In genomic region chr2:179535204-179535603, GRCm38 (mm10) we compare ENCODE assay signal across 32 mouse cellular contexts.
DNase-seq lines count a peak whose midpoint lies in the region; ATAC-seq lines count a peak whose summit lies in the region.
"Had no signal": no experiment of that assay in that cellular context is flagged by ENCODE, and none has a peak within 500 bp of the region (broad histone marks: within the 10 kb centered on the region; RNA-seq: fewer than 3 reads in every experiment).

No protein-coding gene starts in this region.

- H3K4me1 ChIP-seq in midbrain, embryonic 11.5 days (ENCODE audit: control insufficient read depth, insufficient read depth, low read length) = peaks cover 31% of the 10 kb centered on the region
- peaks cover 55% of the 10 kb centered on the region for H3K4me1 ChIP-seq in midbrain, embryonic 13.5 days (replicated peaks)
- H3K4me1 ChIP-seq in forebrain, embryonic 12.5 days = peaks cover 82% of the 10 kb centered on the region
- H3K4me1 ChIP-seq in forebrain, embryonic 16.5 days (replicated peaks; ENCODE audit: control insufficient read depth, insufficient read depth, low read length) = peaks cover 60% of the 10 kb centered on the region
- H3K4me1 ChIP-seq in kidney, embryonic 14.5 days (ENCODE audit: control insufficient read depth, insufficient read depth, low read length) = peaks cover 21% of the 10 kb centered on the region
- H3K4me1 ChIP-seq: liver, embryonic 12.5 days had no signal

- no peak overlapping the region for H3K4me2 ChIP-seq in midbrain, embryonic 11.5 days
- H3K4me2 ChIP-seq in midbrain, embryonic 13.5 days (replicated peaks) = no peak overlapping the region
- H3K4me2 ChIP-seq in forebrain, embryonic 12.5 days = no peak overlapping the region
- H3K4me2 ChIP-seq in forebrain, embryonic 16.5 days (ENCODE audit: low read length) = no peak overlapping the region
- H3K4me2 ChIP-seq in kidney, embryonic 14.5 days (replicated peaks; ENCODE audit: low read depth, low read length) = no peak overlapping the region
- H3K4me2 ChIP-seq: hindbrain, embryonic 15.5 days; kidney, embryonic 15.5 days; liver, embryonic 12.5 days; neural tube, embryonic 12.5 days had no signal

- H3K27ac ChIP-seq in midbrain, embryonic 11.5 days (ENCODE audit: low read depth, low read length) = no peak overlapping the region
- H3K27ac ChIP-seq in midbrain, embryonic 13.5 days = no peak overlapping the region
- H3K27ac ChIP-seq in forebrain, embryonic 12.5 days = peak overlapping the region; percentile 86
- peak overlapping the region; percentile 8; the same call in 1 of the 2 replicates for H3K27ac ChIP-seq in forebrain, embryonic 16.5 days (ENCODE audit: low read length)
- H3K27ac ChIP-seq in kidney, embryonic 14.5 days (ENCODE audit: low read depth, low read length) = no peak overlapping the region
- H3K27ac ChIP-seq: heart, embryonic 10.5 days; hindbrain, embryonic 15.5 days; kidney, embryonic 15.5 days; layer of hippocampus, adult 2 months; left cerebral cortex, adult 2 months; liver, embryonic 12.5 days; neural tube, embryonic 12.5 days; stomach, postnatal 0 days had no signal

- 9% methylated on average over 6 of the region's 6 CpGs for WGBS in midbrain, embryonic 11.5 days
- WGBS in midbrain, embryonic 13.5 days = 12% methylated on average over 6 of the region's 6 CpGs
- 1% methylated on average over 6 of the region's 6 CpGs for WGBS in forebrain, embryonic 12.5 days
- 4% methylated on average over 6 of the region's 6 CpGs for WGBS in forebrain, embryonic 16.5 days
- WGBS in kidney, embryonic 14.5 days = 30% methylated on average over 6 of the region's 6 CpGs

- ATAC-seq in midbrain, embryonic 11.5 days (ENCODE audit: low FRiP score) = no peak
- no peak for ATAC-seq in midbrain, embryonic 13.5 days
- peak; percentile 6; the same call in 1 of the 2 replicates for ATAC-seq in forebrain, embryonic 12.5 days (ENCODE audit: low FRiP score)
- ATAC-seq in forebrain, embryonic 16.5 days = no peak
- ATAC-seq in kidney, embryonic 14.5 days (ENCODE audit: low FRiP score, low TSS enrichment) = no peak
- ATAC-seq in granulocyte monocyte progenitor cell, adult 5-6 weeks (replicated peaks; ENCODE audit: poor library complexity, severe bottlenecking) = no peak
- ATAC-seq: CD4-positive, CD25-positive, alpha-beta regulatory T cell, adult 4 months; inflammation-experienced regulatory T-cells, adult 6 months; liver, embryonic 12.5 days; liver, postnatal 0 days had no signal

- no peak overlapping the region for H3K4me3 ChIP-seq in midbrain, embryonic 11.5 days (ENCODE audit: low read depth, low read length)
- no peak overlapping the region for H3K4me3 ChIP-seq in midbrain, embryonic 13.5 days (replicated peaks)
- H3K4me3 ChIP-seq in forebrain, embryonic 12.5 days (replicated peaks) = no peak overlapping the region
- no peak overlapping the region for H3K4me3 ChIP-seq in forebrain, embryonic 16.5 days (replicated peaks; ENCODE audit: low read length)
- H3K4me3 ChIP-seq in kidney, embryonic 14.5 days (ENCODE audit: low read length) = no peak overlapping the region
- H3K4me3 ChIP-seq: erythroblast, embryonic 14.5 days; heart, embryonic 10.5 days; hindbrain, embryonic 15.5 days; kidney, embryonic 15.5 days; layer of hippocampus, adult 2 months; left cerebral cortex, adult 2 months; liver, embryonic 12.5 days; myocyte; neural tube, embryonic 12.5 days had no signal

- no peaks in the 10 kb centered on the region for H3K36me3 ChIP-seq in midbrain, embryonic 11.5 days (ENCODE audit: control insufficient read depth, insufficient read depth, low read length)
- no peaks in the 10 kb centered on the region for H3K36me3 ChIP-seq in midbrain, embryonic 13.5 days
- H3K36me3 ChIP-seq in forebrain, embryonic 12.5 days (replicated peaks) = no peaks in the 10 kb centered on the region
- no peaks in the 10 kb centered on the region for H3K36me3 ChIP-seq in forebrain, embryonic 16.5 days (ENCODE audit: control insufficient read depth, insufficient read depth)
- H3K36me3 ChIP-seq in kidney, embryonic 14.5 days (ENCODE audit: control insufficient read depth, insufficient read depth, low read length) = no peaks in the 10 kb centered on the region
- H3K36me3 ChIP-seq: heart, embryonic 10.5 days; hindbrain, embryonic 15.5 days; kidney, embryonic 15.5 days; liver, embryonic 12.5 days; neural tube, embryonic 12.5 days had no signal

- DNase-seq in midbrain, embryonic 11.5 days (ENCODE audit: low spot score, missing footprints) = peak; percentile 70
- DNase-seq in thymus, postnatal 14 days = no peak
- DNase-seq: adrenal gland, postnatal 14 days; cerebellum, adult 11-12 months; gastrocnemius, postnatal 14 days; heart, adult 11 months; heart, postnatal 36 days; kidney, adult 11 months; kidney, postnatal 36 days; liver, postnatal 0 days; lung, postnatal 36 days; midbrain, embryonic 14.5 days; right cerebral cortex, postnatal 25 days; thymus, adult 18-20 months; thymus, postnatal 4 days had no signal

- no peaks in the 10 kb centered on the region for H3K27me3 ChIP-seq in midbrain, embryonic 11.5 days (ENCODE audit: control insufficient read depth, insufficient read depth, low read length)
- H3K27me3 ChIP-seq in midbrain, embryonic 13.5 days = peaks cover 12% of the 10 kb centered on the region
- no peaks in the 10 kb centered on the region for H3K27me3 ChIP-seq in forebrain, embryonic 12.5 days
- no peaks in the 10 kb centered on the region for H3K27me3 ChIP-seq in forebrain, embryonic 16.5 days (replicated peaks; ENCODE audit: control insufficient read depth, insufficient read depth, low read length)
- no peaks in the 10 kb centered on the region for H3K27me3 ChIP-seq in kidney, embryonic 14.5 days (ENCODE audit: control insufficient read depth, insufficient read depth, low read length)
- H3K27me3 ChIP-seq: hindbrain, embryonic 15.5 days had no signal

- H3K9ac ChIP-seq in midbrain, embryonic 11.5 days (ENCODE audit: low read length) = no peak overlapping the region
- no peak overlapping the region for H3K9ac ChIP-seq in midbrain, embryonic 13.5 days (replicated peaks)
- no peak overlapping the region for H3K9ac ChIP-seq in forebrain, embryonic 12.5 days
- no peak overlapping the region for H3K9ac ChIP-seq in forebrain, embryonic 16.5 days (replicated peaks; ENCODE audit: low read depth, low read length)
- H3K9ac ChIP-seq in kidney, embryonic 14.5 days (ENCODE audit: low read depth, low read length) = no peak overlapping the region
- H3K9ac ChIP-seq: hindbrain, embryonic 15.5 days; kidney, embryonic 15.5 days; liver, embryonic 12.5 days; liver, postnatal 0 days; neural tube, embryonic 12.5 days had no signal

- no peaks in the 10 kb centered on the region for H3K9me3 ChIP-seq in midbrain, embryonic 11.5 days (ENCODE audit: control insufficient read depth, low read length)
- H3K9me3 ChIP-seq in midbrain, embryonic 13.5 days = no peaks in the 10 kb centered on the region
- H3K9me3 ChIP-seq in forebrain, embryonic 12.5 days = no peaks in the 10 kb centered on the region
- H3K9me3 ChIP-seq in forebrain, embryonic 16.5 days (ENCODE audit: control insufficient read depth, low read length) = no peaks in the 10 kb centered on the region
- no peaks in the 10 kb centered on the region for H3K9me3 ChIP-seq in kidney, embryonic 14.5 days (ENCODE audit: control insufficient read depth, low read length)
- H3K9me3 ChIP-seq: heart, embryonic 10.5 days; hindbrain, embryonic 15.5 days; kidney, embryonic 15.5 days; liver, embryonic 12.5 days; neural tube, embryonic 12.5 days had no signal

Comparison
In these comparisons a context has a peak if more than half of its experiments do, and no peak if none do; other contexts are left out.
1. H3K27ac ChIP-seq: peak in forebrain, embryonic 12.5 days (single experiment) and forebrain, embryonic 16.5 days (single experiment); none in midbrain, embryonic 11.5 days (single experiment), midbrain, embryonic 13.5 days (single experiment) and kidney, embryonic 14.5 days (single experiment).